Mouse (Mus musculus) cerebellum, adult 2 months (tissue): ENCODE results near the gene Thsd7b. TPM values are rescaled to one million over a fixed set of nuclear protein-coding genes. Genes with fewer than 3 reads are reported as not detected.
"Not testable (repeated sequence)": the region's sequence is repeated elsewhere in the genome, so short reads cannot be mapped to it uniquely, and the experiment has no call there.

ENCODE experiments used
- DNase-seq, 2 experiments: peaks; one replicate each; pipeline ENCODE4 v3.0.0; 2021
- H3K27ac ChIP-seq: fragments of 200-500 bp; 2 replicates; pipeline ENCODE4 v1.5.1; 2012; ENCODE audit warnings: low read length, control low read depth, inconsistent platforms; ENCODE audit not compliant: insufficient read depth
- H3K27me3 ChIP-seq: fragments of 200-500 bp; 2 replicates; pipeline ENCODE4 v1.6.1; 2012; ENCODE audit warnings: inconsistent platforms, mild to moderate bottlenecking, low read length, moderate library complexity; ENCODE audit not compliant: control insufficient read depth, insufficient read depth
- H3K4me1 ChIP-seq: fragments of 200-500 bp; 2 replicates; pipeline ENCODE4 v1.6.1; 2011; ENCODE audit warnings: low read length; ENCODE audit not compliant: control insufficient read depth, insufficient read depth
- H3K4me3 ChIP-seq: fragments of 200-500 bp; replicated peaks from 2 replicates; pipeline ENCODE3; 2011; ENCODE audit warnings: mild to moderate bottlenecking, low read depth, low read length, control low read depth; ENCODE audit not compliant: insufficient read depth
- CTCF ChIP-seq: fragments of 200-500 bp; IDR thresholded peaks from 2 replicates; pipeline ENCODE4 v1.5.1; 2011; ENCODE audit warnings: low read depth, mild to moderate bottlenecking, control low read depth, low read length, moderate library complexity, borderline replicate concordance; ENCODE audit not compliant: insufficient read depth
- POLR2A ChIP-seq: fragments of 200-500 bp; IDR thresholded peaks from 2 replicates; pipeline ENCODE4 v1.6.1; 2011; ENCODE audit warnings: low read length, control low read depth, borderline replicate concordance; ENCODE audit not compliant: insufficient read depth
- WGBS: fragments of 180-500 bp; shearing (Covaris S2); methylation state at CpG from one replicate; pipeline ENCODE4 v1.1.7; 2018; 5-methylcytosine and 5-hydroxymethylcytosine counted together
- polyA plus RNA-seq: library from polyadenylated mRNA; depleted of rRNA; stranded (reverse); fragments of >200 nt; gene quantifications from 2 replicates; pipeline ENCODE4 v1.2.3, GENCODE M21; 2012

Gene Thsd7b
- polyA plus RNA-seq, 1 experiment, result 1.7 TPM

DNA sequence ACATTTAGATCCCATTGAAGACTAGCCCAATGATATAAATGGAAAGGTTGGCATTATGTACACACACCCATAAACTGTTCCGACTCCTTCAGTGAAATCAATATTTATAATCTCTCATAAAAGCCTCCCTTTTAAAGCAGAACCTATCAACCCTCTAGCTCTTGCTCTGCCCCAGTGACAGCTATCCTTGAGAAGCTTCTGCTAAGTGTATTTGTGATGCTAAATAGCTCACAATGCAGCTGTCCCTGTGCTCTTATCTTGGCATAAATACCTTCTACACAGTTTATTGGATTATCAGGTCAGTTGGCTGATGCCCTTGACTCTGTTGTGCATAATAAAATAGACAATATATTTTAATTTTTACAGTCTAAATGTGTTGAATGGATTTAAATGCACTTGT lies 682.4 kb downstream of the Thsd7b start:
- Histone ChIP-seq H3K27ac (no peak overlapping the region), H3K4me3 (no peak overlapping the region), H3K4me1 (no peaks in the 10 kb centered on the region), H3K27me3 (no peaks in the 10 kb centered on the region)
- TF ChIP-seq CTCF (no peak), POLR2A (no peak)
- DNase-seq, result no peak
- 69% methylated on average over 1 of the region's 1 CpGs for WGBS

DNA sequence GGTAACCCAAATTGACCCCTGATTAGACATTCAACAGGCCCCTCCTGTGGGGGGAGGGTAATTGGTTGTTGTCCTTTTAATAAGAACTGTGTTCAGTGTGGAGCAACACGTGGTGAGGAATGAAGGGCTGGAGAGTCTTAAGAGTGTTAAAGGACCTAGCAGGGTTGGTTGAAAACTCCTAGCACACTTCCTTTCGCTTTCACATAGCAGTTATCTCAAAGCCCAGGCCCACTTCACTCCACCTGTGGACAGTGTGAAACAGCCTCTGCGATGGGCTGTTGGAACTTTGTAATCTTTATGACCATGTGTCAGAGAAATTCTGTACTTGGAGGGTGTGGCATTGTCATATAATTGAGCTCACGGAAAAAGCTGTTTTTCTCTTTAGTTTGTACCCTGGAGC lies 683.5 kb downstream of the Thsd7b start:
- no peak for DNase-seq
- no peaks in the 10 kb centered on the region for H3K27me3 ChIP-seq
- H3K27ac ChIP-seq, result no peak overlapping the region
- H3K4me3 ChIP-seq, result no peak overlapping the region
- no peaks in the 10 kb centered on the region for H3K4me1 ChIP-seq
- TF ChIP-seq POLR2A (no peak), CTCF (no peak)
- 74% methylated on average over 4 of the region's 4 CpGs for WGBS

GRCm38 (mm10) chr1:129959352-129959751 lies 686.2 kb downstream of the Thsd7b start:
- not testable (repeated sequence) for H3K4me3 ChIP-seq, H3K4me1 ChIP-seq, H3K27ac ChIP-seq, DNase-seq, H3K27me3 ChIP-seq
- WGBS, result 37% methylated on average over 2 of the region's 2 CpGs

DNA sequence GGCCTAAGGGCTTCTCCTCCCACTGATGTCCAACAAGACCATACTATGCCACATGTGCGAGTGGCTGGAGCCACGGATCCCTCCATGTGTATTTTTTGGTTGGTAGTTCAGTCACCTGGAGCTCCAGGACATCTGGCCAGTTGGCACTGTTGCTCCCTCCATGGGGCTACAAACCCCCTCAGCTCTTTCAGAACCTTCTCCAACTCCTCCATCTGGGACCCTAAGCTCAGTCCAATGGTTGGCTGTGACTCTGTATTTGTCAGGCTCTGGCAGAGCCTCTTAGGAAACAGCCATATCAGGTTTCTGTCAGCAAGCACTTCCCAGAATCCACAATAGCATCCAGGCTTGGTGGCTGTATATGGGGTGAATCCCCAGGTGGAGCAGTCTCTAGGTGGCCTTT lies 690.1 kb downstream of the Thsd7b start:
- Histone ChIP-seq H3K27ac (no peak overlapping the region), H3K27me3 (no peaks in the 10 kb centered on the region), H3K4me3 (no peak overlapping the region), H3K4me1 (no peaks in the 10 kb centered on the region)
- no peak for TF ChIP-seq CTCF
- TF ChIP-seq POLR2A, result no peak
- no peak for DNase-seq
- 11% methylated on average over 2 of the region's 2 CpGs for WGBS

- not testable (repeated sequence) for H3K27me3 ChIP-seq, DNase-seq, H3K4me1 ChIP-seq, H3K4me3 ChIP-seq, H3K27ac ChIP-seq
These were observed 716.1 kb downstream of the Thsd7b start for GRCm38 (mm10) chr1:129989247-129989646.

DNA sequence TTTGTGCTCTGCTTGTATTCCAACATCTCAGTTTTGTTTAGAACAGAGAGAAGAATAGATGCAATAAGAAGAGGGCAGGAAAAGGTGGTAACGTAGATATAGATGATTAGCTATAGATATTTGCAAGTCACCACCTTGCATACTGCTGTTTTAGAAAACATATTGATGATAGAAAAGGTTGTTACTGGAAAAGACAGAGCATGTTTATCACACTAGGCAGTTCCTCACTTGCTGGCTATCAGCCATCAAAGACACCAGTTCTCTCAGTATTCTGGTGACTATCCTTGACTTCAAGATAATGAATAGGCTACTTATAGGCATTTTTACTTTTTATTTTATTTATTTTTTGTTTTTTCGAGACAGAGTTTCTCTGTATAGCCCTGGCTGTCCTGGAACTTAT lies 717.7 kb downstream of the Thsd7b start:
- TF ChIP-seq POLR2A, result no peak
- no peak for TF ChIP-seq CTCF
- Histone ChIP-seq H3K4me3 (no peak overlapping the region), H3K27me3 (no peaks in the 10 kb centered on the region), H3K27ac (no peak overlapping the region), H3K4me1 (no peaks in the 10 kb centered on the region)
- DNase-seq, result no peak
- WGBS, result 82% methylated on average over 2 of the region's 2 CpGs

GRCm38 (mm10) chr1:130055012-130055411 lies 781.9 kb downstream of the Thsd7b start:
- DNase-seq, result no peak
- Histone ChIP-seq H3K4me3 (no peak overlapping the region), H3K4me1 (no peaks in the 10 kb centered on the region), H3K27ac (no peak overlapping the region), H3K27me3 (no peaks in the 10 kb centered on the region)
- TF ChIP-seq POLR2A (no peak), CTCF (no peak)

GRCm38 (mm10) chr1:130062105-130062504 lies 789.0 kb downstream of the Thsd7b start:
- TF ChIP-seq POLR2A (no peak), CTCF (no peak)
- no peak for DNase-seq
- no peak overlapping the region for H3K27ac ChIP-seq

More at GRCm38 (mm10) chr1:130062105-130062504, 789.0 kb downstream of the Thsd7b start:
- Histone ChIP-seq H3K27me3 (no peaks in the 10 kb centered on the region), H3K4me1 (no peaks in the 10 kb centered on the region), H3K4me3 (no peak overlapping the region)
